Mouse (Mus musculus): ENCODE results near the gene Xpc.

DNA sequence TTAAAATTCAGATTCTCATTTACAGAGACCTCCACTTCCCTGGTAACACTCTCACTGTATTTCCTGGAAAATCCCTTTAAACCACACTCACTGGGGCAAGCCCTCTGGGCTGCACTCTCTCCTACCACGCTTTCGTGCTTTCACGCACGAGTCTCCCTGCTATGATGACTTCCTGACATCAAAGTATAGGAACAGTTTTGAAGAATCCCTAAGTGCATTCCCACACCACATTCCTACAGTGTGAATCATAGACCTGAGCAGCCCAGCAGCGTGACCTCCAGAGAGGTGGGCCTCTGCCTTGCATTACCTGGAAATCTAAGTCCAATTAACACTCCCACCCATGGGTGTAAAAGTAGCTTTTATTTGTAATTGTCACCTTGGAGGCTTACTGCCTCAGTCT lies 61.1 kb downstream of the Xpc start:
- TF ChIP-seq HCFC1 (IDR thresholded peaks at IDR 0.05; ENCODE audit: borderline replicate concordance, insufficient read depth, low read length) (no peak), MAFK (IDR thresholded peaks at IDR 0.05; ENCODE audit: insufficient read depth, low read depth, low read length) (no peak)
